Mouse (Mus musculus): ENCODE measurements at regions not wholly inside any gene's neighbourhood (a gene's known extent, or its start where the extent isn't known, plus 50 kb on each side); places are given as distances from the start of the nearest gene placed in this dataset.

GRCm38 (mm10) chr8:49461724-49462473 is 618.1 kb upstream of the Tenm3 start:
- no peak for ATAC-seq (ENCODE audit: low read depth)
- Histone ChIP-seq H3K4me1 (ENCODE audit: control insufficient read depth, low read depth, low read length) (no peaks in the 10 kb centered on the region), H3K27ac (ENCODE audit: low read length) (no peak overlapping the region), H3K9me3 (replicated peaks; ENCODE audit: control insufficient read depth, low read length) (no peaks in the 10 kb centered on the region), H3K9ac (ENCODE audit: low read depth, low read length) (no peak overlapping the region), H3K4me2 (ENCODE audit: low read depth, low read length) (no peak overlapping the region), H3K27me3 (ENCODE audit: control insufficient read depth, insufficient read depth, low read depth, low read length) (no peaks in the 10 kb centered on the region), H3K4me3 (ENCODE audit: low read depth, low read length) (no peak overlapping the region), H3K36me3 (ENCODE audit: control insufficient read depth, insufficient read depth) (no peaks in the 10 kb centered on the region)
- WGBS (ENCODE audit: insufficient replicate concordance) = 56% methylated on average over 16 of the region's 16 CpGs

GRCm38 (mm10) chr8:49445444-49445843 is 601.7 kb upstream of the Tenm3 start:
- no peak overlapping the region for H3K27ac ChIP-seq (ENCODE audit: low read length)
- no peaks in the 10 kb centered on the region for H3K9me3 ChIP-seq (replicated peaks; ENCODE audit: control insufficient read depth, low read length)
- no peak overlapping the region for H3K4me3 ChIP-seq (ENCODE audit: low read depth, low read length)
- 45% methylated on average over 5 of the region's 5 CpGs for WGBS (ENCODE audit: insufficient replicate concordance)
- no peaks in the 10 kb centered on the region for H3K27me3 ChIP-seq (ENCODE audit: control insufficient read depth, insufficient read depth, low read depth, low read length)
- no peak overlapping the region for H3K9ac ChIP-seq (ENCODE audit: low read depth, low read length)
- no peaks in the 10 kb centered on the region for H3K4me1 ChIP-seq (ENCODE audit: control insufficient read depth, low read depth, low read length)
- ATAC-seq (ENCODE audit: low read depth) = no peak
- no peaks in the 10 kb centered on the region for H3K36me3 ChIP-seq (ENCODE audit: control insufficient read depth, insufficient read depth)
- H3K4me2 ChIP-seq (ENCODE audit: low read depth, low read length) = no peak overlapping the region

GRCm38 (mm10) chr8:49441270-49441669 is 597.5 kb upstream of the Tenm3 start:
- Histone ChIP-seq H3K4me3 (ENCODE audit: low read depth, low read length) (no peak overlapping the region), H3K4me1 (ENCODE audit: control insufficient read depth, low read depth, low read length) (no peaks in the 10 kb centered on the region), H3K4me2 (ENCODE audit: low read depth, low read length) (no peak overlapping the region), H3K36me3 (ENCODE audit: control insufficient read depth, insufficient read depth) (no peaks in the 10 kb centered on the region), H3K27me3 (ENCODE audit: control insufficient read depth, insufficient read depth, low read depth, low read length) (no peaks in the 10 kb centered on the region), H3K9me3 (replicated peaks; ENCODE audit: control insufficient read depth, low read length) (no peaks in the 10 kb centered on the region), H3K27ac (ENCODE audit: low read length) (no peak overlapping the region), H3K9ac (ENCODE audit: low read depth, low read length) (no peak overlapping the region)
- ATAC-seq (ENCODE audit: low read depth) = no peak

GRCm38 (mm10) chr8:49396519-49396918 is 552.8 kb upstream of the Tenm3 start:
- Histone ChIP-seq H3K4me2 (ENCODE audit: low read depth, low read length) (no peak overlapping the region), H3K9ac (ENCODE audit: low read depth, low read length) (no peak overlapping the region), H3K27me3 (ENCODE audit: control insufficient read depth, insufficient read depth, low read depth, low read length) (no peaks in the 10 kb centered on the region), H3K4me3 (ENCODE audit: low read depth, low read length) (no peak overlapping the region), H3K36me3 (ENCODE audit: control insufficient read depth, insufficient read depth) (no peaks in the 10 kb centered on the region), H3K4me1 (ENCODE audit: control insufficient read depth, low read depth, low read length) (no peaks in the 10 kb centered on the region), H3K27ac (ENCODE audit: low read length) (no peak overlapping the region), H3K9me3 (replicated peaks; ENCODE audit: control insufficient read depth, low read length) (no peaks in the 10 kb centered on the region)
- no peak for ATAC-seq (ENCODE audit: low read depth)
- WGBS (ENCODE audit: insufficient replicate concordance) = 63% methylated on average over 4 of the region's 4 CpGs

- Histone ChIP-seq H3K4me3 (ENCODE audit: low read depth, low read length) (no peak overlapping the region), H3K9ac (ENCODE audit: low read depth, low read length) (no peak overlapping the region), H3K27me3 (ENCODE audit: control insufficient read depth, insufficient read depth, low read depth, low read length) (no peaks in the 10 kb centered on the region), H3K9me3 (replicated peaks; ENCODE audit: control insufficient read depth, low read length) (no peaks in the 10 kb centered on the region), H3K36me3 (ENCODE audit: control insufficient read depth, insufficient read depth) (no peaks in the 10 kb centered on the region), H3K4me1 (ENCODE audit: control insufficient read depth, low read depth, low read length) (no peaks in the 10 kb centered on the region), H3K4me2 (ENCODE audit: low read depth, low read length) (no peak overlapping the region), H3K27ac (ENCODE audit: low read length) (no peak overlapping the region)
- no peak for ATAC-seq (ENCODE audit: low read depth)
- 16% methylated on average over 1 of the region's 1 CpGs for WGBS (ENCODE audit: insufficient replicate concordance)
These were observed 551.3 kb upstream of the Tenm3 start for GRCm38 (mm10) chr8:49395029-49395428.

- no peak overlapping the region for H3K9ac ChIP-seq (ENCODE audit: low read depth, low read length)
- no peaks in the 10 kb centered on the region for H3K4me1 ChIP-seq (ENCODE audit: control insufficient read depth, low read depth, low read length)
- ATAC-seq (ENCODE audit: low read depth) = no peak
These were observed 545.8 kb upstream of the Tenm3 start for GRCm38 (mm10) chr8:49389525-49389924.

GRCm38 (mm10) chr8:49387587-49387986 is 543.8 kb upstream of the Tenm3 start:
- 41% methylated on average over 2 of the region's 2 CpGs for WGBS (ENCODE audit: insufficient replicate concordance)
- no peak for ATAC-seq (ENCODE audit: low read depth)
- H3K4me2 ChIP-seq (ENCODE audit: low read depth, low read length) = no peak overlapping the region

More at GRCm38 (mm10) chr8:49389525-49389924, 545.8 kb upstream of the Tenm3 start:
- Histone ChIP-seq H3K9me3 (replicated peaks; ENCODE audit: control insufficient read depth, low read length) (no peaks in the 10 kb centered on the region), H3K4me2 (ENCODE audit: low read depth, low read length) (no peak overlapping the region), H3K27me3 (ENCODE audit: control insufficient read depth, insufficient read depth, low read depth, low read length) (no peaks in the 10 kb centered on the region), H3K27ac (ENCODE audit: low read length) (no peak overlapping the region), H3K36me3 (ENCODE audit: control insufficient read depth, insufficient read depth) (no peaks in the 10 kb centered on the region), H3K4me3 (ENCODE audit: low read depth, low read length) (no peak overlapping the region)
- WGBS (ENCODE audit: insufficient replicate concordance) = 34% methylated on average over 3 of the region's 3 CpGs

GRCm38 (mm10) chr8:49372686-49373085 is 528.9 kb upstream of the Tenm3 start:
- 77% methylated on average over 9 of the region's 9 CpGs for WGBS (ENCODE audit: insufficient replicate concordance)
- Histone ChIP-seq H3K4me1 (ENCODE audit: control insufficient read depth, low read depth, low read length) (no peaks in the 10 kb centered on the region), H3K4me2 (ENCODE audit: low read depth, low read length) (no peak overlapping the region), H3K27me3 (ENCODE audit: control insufficient read depth, insufficient read depth, low read depth, low read length) (no peaks in the 10 kb centered on the region), H3K4me3 (ENCODE audit: low read depth, low read length) (no peak overlapping the region), H3K9ac (ENCODE audit: low read depth, low read length) (no peak overlapping the region), H3K27ac (ENCODE audit: low read length) (no peak overlapping the region), H3K9me3 (replicated peaks; ENCODE audit: control insufficient read depth, low read length) (no peaks in the 10 kb centered on the region; the same call in 1 of the 2 replicates), H3K36me3 (ENCODE audit: control insufficient read depth, insufficient read depth) (no peaks in the 10 kb centered on the region)
- ATAC-seq (ENCODE audit: low read depth) = no peak

More at GRCm38 (mm10) chr8:49387587-49387986, 543.8 kb upstream of the Tenm3 start:
- Histone ChIP-seq H3K9ac (ENCODE audit: low read depth, low read length) (no peak overlapping the region), H3K9me3 (replicated peaks; ENCODE audit: control insufficient read depth, low read length) (no peaks in the 10 kb centered on the region), H3K27me3 (ENCODE audit: control insufficient read depth, insufficient read depth, low read depth, low read length) (no peaks in the 10 kb centered on the region), H3K4me3 (ENCODE audit: low read depth, low read length) (no peak overlapping the region), H3K27ac (ENCODE audit: low read length) (no peak overlapping the region), H3K4me1 (ENCODE audit: control insufficient read depth, low read depth, low read length) (no peaks in the 10 kb centered on the region), H3K36me3 (ENCODE audit: control insufficient read depth, insufficient read depth) (no peaks in the 10 kb centered on the region)

GRCm38 (mm10) chr8:49362682-49363081 is 518.9 kb upstream of the Tenm3 start:
- no peak for ATAC-seq (ENCODE audit: low read depth)
- no peak overlapping the region for H3K4me2 ChIP-seq (ENCODE audit: low read depth, low read length)
- no peak overlapping the region for H3K27ac ChIP-seq (ENCODE audit: low read length)
- 65% methylated on average over 2 of the region's 2 CpGs for WGBS (ENCODE audit: insufficient replicate concordance)
- H3K27me3 ChIP-seq (ENCODE audit: control insufficient read depth, insufficient read depth, low read depth, low read length) = no peaks in the 10 kb centered on the region
- no peak overlapping the region for H3K9ac ChIP-seq (ENCODE audit: low read depth, low read length)
- no peaks in the 10 kb centered on the region for H3K4me1 ChIP-seq (ENCODE audit: control insufficient read depth, low read depth, low read length)
- H3K4me3 ChIP-seq (ENCODE audit: low read depth, low read length) = no peak overlapping the region
- no peaks in the 10 kb centered on the region for H3K9me3 ChIP-seq (replicated peaks; ENCODE audit: control insufficient read depth, low read length)
- no peaks in the 10 kb centered on the region for H3K36me3 ChIP-seq (ENCODE audit: control insufficient read depth, insufficient read depth)
